Mouse (Mus musculus) limb, embryonic 14.5 days (tissue): Measurements from ENCODE around the gene Rhox2h. TPM values are rescaled to one million over a fixed set of nuclear protein-coding genes. Genes with fewer than 3 reads are reported as not detected.
"Not testable (repeated sequence)": the region's sequence is repeated elsewhere in the genome, so short reads cannot be mapped to it uniquely, and the experiment has no call there.

Experiments
- ATAC-seq: fragments of 200-750 bp; cut with Nextera tagmentation; 2 replicates; pipeline ENCODE4 v1.8.0; 2017; ENCODE audit warnings: low read depth, moderate number of reproducible peaks, moderate TSS enrichment; ENCODE audit not compliant: low FRiP score
- DNase-seq: peaks from one replicate; pipeline ENCODE4 v3.0.0-alpha.2; 2015; ENCODE audit warnings: low spot score
- H3K27ac ChIP-seq: fragments of 300-500 bp; sonication (generic); replicated peaks from 2 replicates; pipeline ENCODE4 v1.5.1; 2014; ENCODE audit warnings: low read depth, mild to moderate bottlenecking, low read length, moderate library complexity, mixed read lengths
- H3K27me3 ChIP-seq: fragments of 300-500 bp; sonication (generic); 2 replicates; pipeline ENCODE4 v1.6.1; 2014; ENCODE audit warnings: low read length, mixed read lengths; ENCODE audit not compliant: control insufficient read depth, insufficient read depth
- H3K36me3 ChIP-seq: fragments of 300-500 bp; sonication (generic); 2 replicates; pipeline ENCODE4 v1.6.1; 2014; ENCODE audit warnings: mild to moderate bottlenecking, low read length, moderate library complexity, mixed read lengths; ENCODE audit not compliant: control insufficient read depth, insufficient read depth
- H3K4me1 ChIP-seq: fragments of 300-500 bp; sonication (generic); 2 replicates; pipeline ENCODE4 v1.6.1; 2014; ENCODE audit warnings: antibody characterized with exemption, low read length, mixed read lengths; ENCODE audit not compliant: control insufficient read depth, insufficient read depth
- H3K4me2 ChIP-seq: fragments of 300-500 bp; sonication (generic); replicated peaks from 2 replicates; pipeline ENCODE4 v1.6.1; 2014; ENCODE audit warnings: low read depth, mild to moderate bottlenecking, low read length, moderate library complexity; ENCODE audit not compliant: severe bottlenecking
- H3K4me3 ChIP-seq: fragments of 300-500 bp; sonication (generic); replicated peaks from 2 replicates; pipeline ENCODE4 v1.5.1; 2014; ENCODE audit warnings: low read length
- H3K9ac ChIP-seq: fragments of 300-500 bp; sonication (generic); 2 replicates; pipeline ENCODE4 v1.6.1; 2014; ENCODE audit warnings: mild to moderate bottlenecking, low read depth, low read length, moderate library complexity; ENCODE audit not compliant: severe bottlenecking
- H3K9me3 ChIP-seq: fragments of 300-500 bp; sonication (generic); 2 replicates; pipeline ENCODE4 v1.6.1; 2016; ENCODE audit warnings: low read length; ENCODE audit not compliant: control insufficient read depth
- POLR2A ChIP-seq: fragments of 200-500 bp; IDR thresholded peaks from 2 replicates; pipeline ENCODE4 v1.8.0; 2012; ENCODE audit warnings: inconsistent platforms, mild to moderate bottlenecking, moderate library complexity, borderline replicate concordance; ENCODE audit not compliant: insufficient read depth, insufficient read length; ENCODE audit errors: extremely low read depth
- WGBS: fragments of 180-500 bp; shearing (Covaris S2); extraction: QIAGEN DNeasy Blood & Tissue Kit; methylation state at CpG from one replicate; pipeline ENCODE4 v1.1.7; 2014; 5-methylcytosine and 5-hydroxymethylcytosine counted together
- polyA plus RNA-seq, 2 experiments: library from polyadenylated mRNA; depleted of rRNA in 1 of 2; stranded (reverse) in 1 of 2; unstranded in 1 of 2; fragments of >200 nt; fragmentation: Nextera tagmentation in 1 of 2; extraction: Ambion mirVana in 1 of 2; gene quantifications; 2 replicates each; pipeline versions ENCODE4 v1.2.1 to v1.2.3; 2012 to 2014

The Rhox2h gene
- polyA plus RNA-seq (2012; rRNA removed) (not detected in 2 replicates), polyA plus RNA-seq (2014; fragmentation: Nextera tagmentation; extraction: Ambion mirVana) (not detected in 2 replicates)

GRCm38 (mm10) chrX:37673177-37673576, at the start of gene Rhox2h:
Gene Rhox2h, minus strand, starts transcription at chrX:37673277.
- not testable (repeated sequence) for ATAC-seq, H3K36me3 ChIP-seq
- 90% methylated on average over 8 of the region's 8 CpGs for WGBS

GRCm38 (mm10) chrX:37701821-37702387, 28.8 kb upstream of the Rhox2h start:
- no peak overlapping the region for H3K9ac ChIP-seq
- H3K4me2 ChIP-seq, result no peak overlapping the region
- no peak overlapping the region for H3K27ac ChIP-seq
- no peaks in the 10 kb centered on the region for H3K36me3 ChIP-seq
- 66% methylated on average over 3 of the region's 3 CpGs for WGBS
- ATAC-seq (no peak), DNase-seq (no peak)
- no peaks in the 10 kb centered on the region for H3K4me1 ChIP-seq
- no peaks in the 10 kb centered on the region for H3K27me3 ChIP-seq
- no peak overlapping the region for H3K4me3 ChIP-seq
- H3K9me3 ChIP-seq, result no peaks in the 10 kb centered on the region
- no peak for TF ChIP-seq POLR2A

More at GRCm38 (mm10) chrX:37673177-37673576, at the start of gene Rhox2h:
- H3K27me3 ChIP-seq, H3K4me3 ChIP-seq, H3K9me3 ChIP-seq, H3K27ac ChIP-seq, DNase-seq, H3K9ac ChIP-seq, H3K4me2 ChIP-seq, H3K4me1 ChIP-seq: not testable (repeated sequence)

- H3K9ac ChIP-seq, result no peak overlapping the region
- WGBS, result 72% methylated on average over 2 of the region's 2 CpGs
These were observed 19.2 kb upstream of the Rhox2h start for GRCm38 (mm10) chrX:37692261-37692660.

GRCm38 (mm10) chrX:37683031-37683715, 10.1 kb upstream of the Rhox2h start:
- Histone ChIP-seq H3K4me3 (no peak overlapping the region), H3K4me1 (no peaks in the 10 kb centered on the region), H3K9ac (no peak overlapping the region), H3K27me3 (no peaks in the 10 kb centered on the region), H3K27ac (no peak overlapping the region), H3K9me3 (no peaks in the 10 kb centered on the region), H3K4me2 (no peak overlapping the region), H3K36me3 (no peaks in the 10 kb centered on the region)
- no peak for ATAC-seq
- no peak for TF ChIP-seq POLR2A
- 83% methylated on average over 24 of the region's 24 CpGs for WGBS
- no peak for DNase-seq

More at GRCm38 (mm10) chrX:37692261-37692660, 19.2 kb upstream of the Rhox2h start:
- Histone ChIP-seq H3K4me2 (no peak overlapping the region), H3K4me3 (no peak overlapping the region), H3K36me3 (no peaks in the 10 kb centered on the region), H3K27ac (no peak overlapping the region), H3K4me1 (no peaks in the 10 kb centered on the region), H3K9me3 (no peaks in the 10 kb centered on the region), H3K27me3 (no peaks in the 10 kb centered on the region)
- TF ChIP-seq POLR2A, result no peak
- DNase-seq (no peak), ATAC-seq (no peak)

- H3K4me1 ChIP-seq, ATAC-seq, H3K27me3 ChIP-seq, H3K4me2 ChIP-seq, H3K4me3 ChIP-seq, H3K27ac ChIP-seq, H3K9me3 ChIP-seq, H3K36me3 ChIP-seq, DNase-seq, H3K9ac ChIP-seq: not testable (repeated sequence)
- WGBS, result no CpG with 5 or more reads among the region's 3 CpGs
These were observed 4.4 kb downstream of the Rhox2h start, which contains the start of gene Rhox3h for GRCm38 (mm10) chrX:37668664-37669063. Gene Rhox3h, minus strand, starts transcription at chrX:37668764.

- WGBS, result 93% methylated on average over 16 of the region's 20 CpGs
- H3K4me3 ChIP-seq, DNase-seq, H3K36me3 ChIP-seq, H3K4me2 ChIP-seq, H3K4me1 ChIP-seq, H3K9ac ChIP-seq, ATAC-seq, H3K27ac ChIP-seq, H3K9me3 ChIP-seq, H3K27me3 ChIP-seq: not testable (repeated sequence)
These were observed 21.9 kb downstream of the Rhox2h start, which contains the start of gene Rhox4g for GRCm38 (mm10) chrX:37651227-37651626. Gene Rhox4g, minus strand, starts transcription at chrX:37651327.

- not testable (repeated sequence) for H3K36me3 ChIP-seq, ATAC-seq, H3K27ac ChIP-seq, DNase-seq, H3K4me1 ChIP-seq, H3K27me3 ChIP-seq, H3K4me2 ChIP-seq, H3K9me3 ChIP-seq, H3K4me3 ChIP-seq, H3K9ac ChIP-seq
- WGBS, result 89% methylated on average over 6 of the region's 6 CpGs
These were observed 29.7 kb downstream of the Rhox2h start, which contains the start of gene Rhox2g for GRCm38 (mm10) chrX:37643370-37643769. Gene Rhox2g, minus strand, starts transcription at chrX:37643470.

GRCm38 (mm10) chrX:37628512-37628911, 44.6 kb downstream of the Rhox2h start, which contains the start of gene Rhox3g:
Gene Rhox3g, minus strand, starts transcription at chrX:37628612.
- H3K4me2 ChIP-seq, H3K9ac ChIP-seq, H3K27ac ChIP-seq, DNase-seq, H3K36me3 ChIP-seq, H3K4me3 ChIP-seq, H3K27me3 ChIP-seq, H3K9me3 ChIP-seq, H3K4me1 ChIP-seq, ATAC-seq: not testable (repeated sequence)
- WGBS, result 86% methylated on average over 2 of the region's 2 CpGs
